Mouse (Mus musculus) kidney, postnatal 14 days (tissue): ENCODE data around the gene Avl9.
A peak's percentile ranks its signal among the peaks of the same experiment; 100 is the strongest.

Experiments used
- DNase-seq: peaks from one replicate; pipeline ENCODE4 v3.0.0; 2022; ENCODE audit warnings: mixed read lengths

Gene Avl9

DNA sequence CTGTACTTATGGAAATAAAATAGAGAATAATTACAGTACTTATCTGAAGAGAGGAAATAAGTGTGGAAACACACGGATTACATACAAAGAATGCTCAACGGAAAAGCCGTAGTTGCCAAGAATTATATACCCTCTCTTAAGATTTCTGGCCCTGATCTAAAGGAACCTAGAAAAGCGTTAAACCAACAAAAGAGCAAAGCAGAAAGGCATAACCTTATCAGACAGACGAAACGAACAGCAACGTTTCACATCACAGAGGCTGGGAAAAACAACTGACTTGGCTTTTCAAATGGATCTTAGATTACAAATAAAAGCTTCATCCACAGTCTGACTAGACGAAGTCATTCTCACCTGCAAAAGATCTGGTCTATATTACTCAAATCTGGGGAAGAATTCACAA is 81.5 kb downstream of the Avl9 start:
- DNase-seq = no peak

- peak; percentile 58 for DNase-seq
Measured at GRCm38 (mm10) chr6:56796668-56797141, 82.0 kb downstream of the Avl9 start.

- DNase-seq = peak; percentile 97
Measured at GRCm38 (mm10) chr6:56797311-56798151, 82.8 kb downstream of the Avl9 start, which contains the start of gene Kbtbd2. TSS of gene Kbtbd2 (minus strand) at chr6:56797813.

DNA sequence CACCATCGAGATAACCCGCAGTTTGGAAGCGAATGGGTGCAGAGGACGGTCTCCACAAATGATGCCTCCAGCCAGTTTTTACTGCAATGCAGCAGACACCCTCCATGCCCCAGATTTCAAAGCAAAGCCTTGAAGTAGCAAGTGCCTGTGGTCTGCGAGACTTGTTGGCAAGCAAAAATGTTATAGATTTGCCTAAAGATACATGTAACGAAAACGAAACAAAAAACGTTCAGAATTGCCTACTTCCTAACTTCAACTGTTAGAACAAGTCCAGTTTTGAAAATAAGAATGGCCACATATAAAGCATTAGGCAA is 83.4 kb downstream of the Avl9 start:
- no peak for DNase-seq

- DNase-seq = no peak
Measured at GRCm38 (mm10) chr6:56805026-56805425, 90.3 kb downstream of the Avl9 start.

- DNase-seq = no peak
Measured at GRCm38 (mm10) chr6:56806195-56806594, 91.5 kb downstream of the Avl9 start.

- DNase-seq = peak; percentile 52
Measured at GRCm38 (mm10) chr6:56808656-56809055, 94.0 kb downstream of the Avl9 start.
